Mouse (Mus musculus) kidney, postnatal 36 days (tissue): ENCODE measurements around the gene Cyp1a1.

Source experiments
- DNase-seq, 2 experiments: peaks; one replicate each; pipeline ENCODE4 v3.0.0; 2021 to 2022; ENCODE audit warnings: mixed read lengths in 2 of 2

Gene Cyp1a1

GRCm38 (mm10) chr9:57687751-57688150, at the start of gene Cyp1a1:
TSS of gene Cyp1a1 (plus strand) at chr9:57687928.
- no peak for DNase-seq

GRCm38 (mm10) chr9:57638651-57639459, 48.9 kb upstream of the Cyp1a1 start:
- DNase-seq: peak; percentile 90 to 91

DNA sequence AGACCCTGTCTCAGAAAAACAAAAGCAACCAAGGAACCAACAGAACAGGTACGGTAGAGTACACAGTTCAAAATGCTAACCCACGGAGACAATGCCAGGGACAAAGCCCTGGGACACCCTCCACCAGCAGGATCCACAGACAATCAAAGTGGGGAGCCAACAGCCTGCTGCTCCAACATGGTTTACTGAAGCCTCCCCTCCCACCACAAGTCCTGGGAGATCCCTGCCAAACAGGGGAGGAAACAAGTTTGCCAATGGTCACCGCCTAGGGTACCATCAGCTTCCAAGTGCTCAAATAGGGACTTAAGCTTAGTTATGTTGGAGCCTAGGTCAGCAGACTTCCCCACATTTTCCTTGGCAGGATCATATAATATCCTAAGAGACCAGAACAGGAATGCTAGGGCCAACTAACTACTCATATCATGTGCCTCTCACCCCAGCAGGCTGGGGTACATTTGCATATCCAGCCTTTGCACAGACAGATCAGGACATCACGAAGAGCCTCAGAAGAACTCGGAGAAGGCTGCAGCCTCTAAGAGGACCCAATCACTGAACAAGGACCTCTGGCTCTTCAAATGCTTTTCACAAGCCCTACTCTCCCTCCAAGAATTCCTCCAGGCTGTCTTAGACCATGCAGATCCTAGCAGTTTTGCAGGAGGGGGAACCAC, 47.9 kb upstream of the Cyp1a1 start:
- no peak for DNase-seq

- DNase-seq: peak; percentile 54 to 68
Observed at GRCm38 (mm10) chr9:57640384-57640783, 47.3 kb upstream of the Cyp1a1 start.

- no peak for DNase-seq
Observed at GRCm38 (mm10) chr9:57641022-57641421, 46.7 kb upstream of the Cyp1a1 start.

GRCm38 (mm10) chr9:57641775-57642550, 45.8 kb upstream of the Cyp1a1 start:
- no peak for DNase-seq

DNA sequence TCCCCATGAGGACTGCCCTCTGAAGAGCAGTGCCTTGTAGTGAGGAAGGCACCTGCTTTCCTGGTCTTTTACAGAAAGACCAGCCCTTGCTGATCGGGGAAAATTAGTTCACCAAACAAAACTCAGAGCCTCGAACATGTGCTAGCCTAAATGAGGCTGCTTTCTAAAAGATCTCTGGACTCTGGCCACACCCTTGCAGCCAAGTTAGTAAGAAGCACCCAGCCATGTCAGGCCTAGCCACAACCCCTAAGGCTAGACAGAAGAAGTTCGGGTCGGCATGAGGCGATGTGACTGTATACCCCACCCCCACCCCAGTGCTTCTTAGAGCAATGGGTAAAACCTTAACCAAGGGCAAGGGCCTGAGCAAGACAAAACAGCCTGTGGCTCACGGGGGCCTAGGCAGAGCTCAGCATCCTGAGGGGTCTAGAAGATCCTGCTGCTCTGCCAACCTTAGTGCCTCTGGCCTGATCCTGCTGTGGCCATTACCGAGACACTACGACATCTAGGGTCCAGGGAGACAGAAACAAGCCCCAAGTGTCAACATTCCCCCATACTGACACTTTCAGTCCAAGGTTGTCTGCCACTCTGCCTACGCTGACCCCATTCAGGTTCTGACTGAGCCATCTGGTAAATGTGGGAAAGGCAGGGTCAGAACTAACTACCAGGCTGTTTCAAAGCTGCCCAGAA, 44.4 kb upstream of the Cyp1a1 start:
- peak; percentile 46 to 51 for DNase-seq

DNA sequence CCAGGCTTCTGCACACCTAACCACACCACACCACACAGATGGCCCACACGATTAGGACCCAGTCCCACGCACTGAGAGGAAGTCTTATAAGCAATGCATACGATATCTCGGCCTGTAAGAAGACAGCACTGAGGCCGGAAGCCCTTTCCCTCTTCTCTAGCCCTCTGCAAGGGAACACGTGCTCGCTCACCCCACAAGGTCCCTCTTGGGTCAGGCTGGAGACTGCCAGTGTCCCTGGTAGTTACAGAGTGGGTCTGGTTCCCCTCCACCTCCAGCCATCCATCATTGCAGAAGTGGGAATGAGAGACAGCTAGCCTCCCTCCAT, 43.9 kb upstream of the Cyp1a1 start:
- peak in 1 of 2 experiments; percentile 35 for DNase-seq

GRCm38 (mm10) chr9:57644442-57644943, 43.2 kb upstream of the Cyp1a1 start:
- peak in 1 of 2 experiments; percentile 38 for DNase-seq

DNA sequence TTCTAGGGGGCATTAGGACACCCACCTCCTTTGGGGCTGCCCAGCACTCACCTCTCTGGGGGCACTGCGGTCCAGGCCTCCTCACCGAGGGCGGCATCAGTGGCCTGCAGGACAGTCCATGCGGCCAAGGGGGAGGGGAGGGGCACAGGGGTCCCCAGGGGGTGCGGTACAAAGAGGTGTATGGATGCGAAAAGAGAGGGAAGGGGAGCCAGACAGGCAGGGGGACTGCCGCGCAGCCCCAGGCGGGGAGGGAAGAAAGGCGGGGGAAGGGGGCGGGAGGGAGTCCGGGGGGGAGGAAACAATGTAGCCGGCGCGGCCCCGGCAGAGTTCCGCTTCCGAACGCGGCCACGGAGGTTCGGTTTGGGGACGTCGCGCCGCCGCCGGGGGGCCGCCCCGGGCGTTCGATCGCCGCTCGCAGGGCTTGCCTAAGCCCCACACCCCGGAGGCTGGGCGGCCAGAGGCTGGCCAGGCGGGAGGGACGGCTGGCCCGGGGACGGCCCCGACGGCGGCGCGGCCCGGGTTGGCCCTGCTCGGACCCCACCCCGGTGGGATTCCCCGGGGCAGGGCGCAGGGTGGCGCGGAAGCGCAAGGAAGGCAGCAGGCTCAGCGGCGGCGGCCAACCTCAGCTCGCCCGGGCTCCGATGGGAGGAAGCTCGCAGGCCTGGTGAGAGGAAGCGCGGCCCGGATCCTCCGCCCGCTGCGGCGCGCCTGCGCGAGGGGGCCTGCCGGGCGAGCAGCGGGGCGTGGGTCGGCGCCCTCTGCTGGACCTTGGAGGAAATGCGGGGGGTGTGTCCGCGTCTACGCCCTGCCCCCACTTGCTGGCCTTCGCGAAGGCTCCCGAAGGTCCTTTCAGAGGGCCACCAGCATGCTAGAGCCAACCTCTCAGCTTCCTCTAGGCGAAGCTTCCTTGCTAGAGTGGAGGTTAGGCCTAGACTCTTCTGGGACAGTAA, 42.5 kb upstream of the Cyp1a1 start:
- DNase-seq: peak; percentile 92 to 95

- no peak for DNase-seq
Observed at GRCm38 (mm10) chr9:57646551-57647103, 41.1 kb upstream of the Cyp1a1 start.

GRCm38 (mm10) chr9:57647286-57648108, 40.2 kb upstream of the Cyp1a1 start:
- DNase-seq: no peak

DNA sequence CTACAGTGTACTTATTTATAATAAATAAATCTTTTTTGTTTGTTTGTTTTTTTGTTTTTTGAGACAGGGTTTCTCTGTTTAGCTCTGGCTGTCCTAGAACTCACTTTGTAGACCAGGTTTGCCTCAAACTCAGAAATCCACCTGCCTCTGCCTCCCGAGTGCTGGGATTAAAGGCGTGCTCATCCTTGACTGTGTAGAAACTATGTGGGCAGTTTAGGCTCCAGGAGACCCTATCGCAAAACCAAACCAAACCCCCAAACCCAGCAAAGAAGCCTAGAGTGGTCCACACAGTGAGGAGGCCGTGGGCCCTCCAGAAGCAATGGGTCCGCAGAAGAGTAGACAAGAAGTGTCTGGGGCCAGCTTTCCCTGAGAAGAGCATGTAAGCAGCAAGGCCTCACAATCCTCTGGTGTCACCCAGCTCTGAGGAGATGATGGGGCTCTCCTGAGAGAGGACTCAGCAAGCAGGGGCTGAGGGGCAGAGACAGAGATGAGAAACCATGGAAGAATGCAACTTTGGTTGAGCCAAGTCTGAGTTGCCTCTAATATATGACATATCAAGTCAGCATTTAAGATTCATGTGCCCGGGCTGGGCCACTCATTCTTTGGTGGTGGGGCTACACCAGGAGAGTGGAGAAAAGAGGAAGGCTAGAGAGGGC, 37.5 kb upstream of the Cyp1a1 start:
- DNase-seq: no peak

GRCm38 (mm10) chr9:57650786-57651311, 36.9 kb upstream of the Cyp1a1 start:
- DNase-seq: no peak

- DNase-seq: no peak
Observed at GRCm38 (mm10) chr9:57652351-57652750, 35.4 kb upstream of the Cyp1a1 start.

- DNase-seq: no peak
Observed at GRCm38 (mm10) chr9:57652855-57653254, 34.9 kb upstream of the Cyp1a1 start.

- DNase-seq: no peak
Observed at GRCm38 (mm10) chr9:57653283-57653682, 34.4 kb upstream of the Cyp1a1 start, which contains the start of gene Csk. TSS of gene Csk (minus strand) at chr9:57653631.

- no peak for DNase-seq
Observed at GRCm38 (mm10) chr9:57654966-57655365, 32.8 kb upstream of the Cyp1a1 start.

GRCm38 (mm10) chr9:57655749-57656148, 32.0 kb upstream of the Cyp1a1 start:
- peak; percentile 94 to 98 for DNase-seq
